Mouse (Mus musculus): ENCODE measurements at regions not wholly inside any gene's neighbourhood (a gene's known extent, or its start where the extent isn't known, plus 50 kb on each side); places are given as distances from the start of the nearest gene placed in this dataset.

- no peak overlapping the region for H3K4me2 ChIP-seq
- no peaks in the 10 kb centered on the region for H3K4me1 ChIP-seq
- 0 out of 2 replicates have a peak, but pooled peaks cover 3% of the 10 kb centered on the region for H3K27me3 ChIP-seq (replicated peaks)
- H3K9me3 ChIP-seq (replicated peaks) = no peaks in the 10 kb centered on the region
- H3K27ac ChIP-seq (replicated peaks) = no peak overlapping the region
- H3K4me3 ChIP-seq (replicated peaks) = no peak overlapping the region
- 90% methylated on average over 5 of the region's 5 CpGs for WGBS
- no peak for ATAC-seq (ENCODE audit: low FRiP score)
- H3K9ac ChIP-seq (replicated peaks) = no peak overlapping the region
- no peaks in the 10 kb centered on the region for H3K36me3 ChIP-seq
Measured at GRCm38 (mm10) chr15:102839688-102840087, 81.2 kb upstream of the Hoxc13 start.

- H3K4me2 ChIP-seq = no peak overlapping the region
- no peak for ATAC-seq (ENCODE audit: low FRiP score)
- 83% methylated on average over 6 of the region's 6 CpGs for WGBS
- no peaks in the 10 kb centered on the region for H3K9me3 ChIP-seq (replicated peaks)
- no peak overlapping the region for H3K4me3 ChIP-seq (replicated peaks)
- no peaks in the 10 kb centered on the region for H3K36me3 ChIP-seq
- H3K4me1 ChIP-seq = no peaks in the 10 kb centered on the region
- no peak overlapping the region for H3K27ac ChIP-seq (replicated peaks)
- H3K9ac ChIP-seq (replicated peaks) = no peak overlapping the region
- H3K27me3 ChIP-seq (replicated peaks) = no peaks in the 10 kb centered on the region
Measured at GRCm38 (mm10) chr15:102862374-102862773, 58.5 kb upstream of the Hoxc13 start.

- Histone ChIP-seq H3K9me3 (replicated peaks) (no peaks in the 10 kb centered on the region), H3K36me3 (no peaks in the 10 kb centered on the region), H3K4me3 (replicated peaks) (no peak overlapping the region), H3K27me3 (replicated peaks) (no peaks in the 10 kb centered on the region), H3K4me1 (no peaks in the 10 kb centered on the region), H3K4me2 (no peak overlapping the region), H3K27ac (replicated peaks) (no peak overlapping the region), H3K9ac (replicated peaks) (no peak overlapping the region)
- no peak for ATAC-seq (ENCODE audit: low FRiP score)
- WGBS = 88% methylated on average over 3 of the region's 3 CpGs
Measured at GRCm38 (mm10) chr15:102866788-102867187, 54.1 kb upstream of the Hoxc13 start.
